10 mouse cellular contexts compared by ENCODE assay signal in genomic region chr17:27181666-27182065, GRCm38 (mm10). TPM values are rescaled to one million over a fixed set of nuclear protein-coding genes. Genes with fewer than 3 reads are reported as not detected.
DNase-seq lines count a peak whose midpoint lies in the region; ATAC-seq and TF ChIP-seq lines count a peak whose summit lies in the region.
"Had no signal": no experiment of that assay in that cellular context is flagged by ENCODE, and none has a peak within 500 bp of the region (broad histone marks: within the 10 kb centered on the region; RNA-seq: fewer than 3 reads in every experiment).

No protein-coding gene starts in this region.

- H3K36me3 ChIP-seq in midbrain, postnatal 0 days (ENCODE audit: insufficient read depth, low read length), result no peaks in the 10 kb centered on the region
- no peaks in the 10 kb centered on the region for H3K36me3 ChIP-seq in midbrain, embryonic 14.5 days (ENCODE audit: control insufficient read depth, insufficient read depth, low read length)
- no peaks in the 10 kb centered on the region for H3K36me3 ChIP-seq in embryonic facial prominence, embryonic 14.5 days (ENCODE audit: control insufficient read depth, insufficient read depth, low read length)
- no peaks in the 10 kb centered on the region for H3K36me3 ChIP-seq in kidney, postnatal 0 days (ENCODE audit: insufficient read depth, low read length)
- H3K36me3 ChIP-seq in megakaryocyte, embryonic 14.5 days (replicated peaks; ENCODE audit: low read length), result no peaks in the 10 kb centered on the region
- H3K36me3 ChIP-seq: limb, embryonic 12.5 days had no signal

- intact Hi-C loops in left cerebral cortex, postnatal 14 days (cut with DNase I), result no loop called here

- ATAC-seq in midbrain, postnatal 0 days (ENCODE audit: low FRiP score), result no peak
- no peak for ATAC-seq in midbrain, embryonic 14.5 days (ENCODE audit: low FRiP score, low TSS enrichment)
- ATAC-seq in embryonic facial prominence, embryonic 14.5 days (ENCODE audit: low read depth), result 0 out of 2 replicates have a peak, but pooled peaks have one; percentile 31
- no peak for ATAC-seq in kidney, postnatal 0 days (replicated peaks; ENCODE audit: low FRiP score, low read depth)
- no peak for ATAC-seq in granulocyte monocyte progenitor cell, adult 5-6 weeks (replicated peaks; ENCODE audit: poor library complexity, severe bottlenecking)
- ATAC-seq: forebrain, postnatal 0 days had no signal

- WGBS in midbrain, postnatal 0 days, result 26% methylated on average over 3 of the region's 3 CpGs
- 38% methylated on average over 3 of the region's 3 CpGs for WGBS in midbrain, embryonic 14.5 days
- WGBS in embryonic facial prominence, embryonic 14.5 days, result 31% methylated on average over 3 of the region's 3 CpGs
- 30% methylated on average over 3 of the region's 3 CpGs for WGBS in kidney, postnatal 0 days

- H3K4me1 ChIP-seq in midbrain, postnatal 0 days (ENCODE audit: insufficient read depth, low read length), result no peaks in the 10 kb centered on the region
- no peaks in the 10 kb centered on the region for H3K4me1 ChIP-seq in midbrain, embryonic 14.5 days (ENCODE audit: control insufficient read depth, insufficient read depth, low read length)
- H3K4me1 ChIP-seq in embryonic facial prominence, embryonic 14.5 days (ENCODE audit: control insufficient read depth, insufficient read depth, low read length), result peaks cover 5% of the 10 kb centered on the region; the same call in 1 of the 2 replicates
- H3K4me1 ChIP-seq in kidney, postnatal 0 days (replicated peaks; ENCODE audit: insufficient read depth, low read length), result no peaks in the 10 kb centered on the region
- peaks cover 20% of the 10 kb centered on the region for H3K4me1 ChIP-seq in megakaryocyte, embryonic 14.5 days

- TF ChIP-seq CTCF in midbrain, postnatal 0 days (IDR thresholded peaks at IDR 0.05), result peak; percentile 58
- TF ChIP-seq CTCF in kidney, postnatal 0 days (IDR thresholded peaks at IDR 0.05; ENCODE audit: low read depth), result peak; percentile 67

- no peak for DNase-seq in midbrain, postnatal 0 days (ENCODE audit: low spot score)
- DNase-seq in midbrain, embryonic 14.5 days, result no peak
- DNase-seq in embryonic facial prominence, embryonic 14.5 days (ENCODE audit: low spot score), result no peak
- DNase-seq in kidney, postnatal 0 days (ENCODE audit: low spot score), result peak; percentile 57
- DNase-seq in left cerebral cortex, postnatal 14 days (ENCODE audit: low spot score in 2 of 2), result no peak
- DNase-seq in cerebellum, postnatal 25 days, result no peak
- DNase-seq: forebrain, postnatal 0 days had no signal

- H3K4me2 ChIP-seq in midbrain, postnatal 0 days (ENCODE audit: low read depth, low read length, poor library complexity, severe bottlenecking), result no peak overlapping the region
- H3K4me2 ChIP-seq in midbrain, embryonic 14.5 days (ENCODE audit: low read length), result no peak overlapping the region
- H3K4me2 ChIP-seq in embryonic facial prominence, embryonic 14.5 days (ENCODE audit: low read depth, low read length), result no peak overlapping the region
- no peak overlapping the region for H3K4me2 ChIP-seq in kidney, postnatal 0 days (ENCODE audit: low read length)
- H3K4me2 ChIP-seq: limb, embryonic 12.5 days had no signal

- no peak overlapping the region for H3K27ac ChIP-seq in midbrain, postnatal 0 days (ENCODE audit: low read depth, low read length)
- H3K27ac ChIP-seq in midbrain, embryonic 14.5 days (replicated peaks; ENCODE audit: low read depth, low read length), result no peak overlapping the region
- H3K27ac ChIP-seq in embryonic facial prominence, embryonic 14.5 days (replicated peaks; ENCODE audit: low read depth, low read length), result no peak overlapping the region
- H3K27ac ChIP-seq in kidney, postnatal 0 days, result no peak overlapping the region
- H3K27ac ChIP-seq: limb, embryonic 12.5 days had no signal

- H3K9ac ChIP-seq in midbrain, postnatal 0 days (replicated peaks; ENCODE audit: low read length, poor library complexity, severe bottlenecking), result no peak overlapping the region
- H3K9ac ChIP-seq in midbrain, embryonic 14.5 days (replicated peaks; ENCODE audit: low read length), result no peak overlapping the region
- no peak overlapping the region for H3K9ac ChIP-seq in embryonic facial prominence, embryonic 14.5 days (ENCODE audit: low read depth, low read length)
- H3K9ac ChIP-seq in kidney, postnatal 0 days (ENCODE audit: low read depth, low read length), result no peak overlapping the region
- H3K9ac ChIP-seq: forebrain, postnatal 0 days; limb, embryonic 12.5 days had no signal

- H3K9me3 ChIP-seq in midbrain, postnatal 0 days (ENCODE audit: low read length), result no peaks in the 10 kb centered on the region
- no peaks in the 10 kb centered on the region for H3K9me3 ChIP-seq in midbrain, embryonic 14.5 days (ENCODE audit: control insufficient read depth, low read length)
- H3K9me3 ChIP-seq in embryonic facial prominence, embryonic 14.5 days (ENCODE audit: control insufficient read depth, low read length), result no peaks in the 10 kb centered on the region
- no peaks in the 10 kb centered on the region for H3K9me3 ChIP-seq in kidney, postnatal 0 days (replicated peaks; ENCODE audit: low read length)
- H3K9me3 ChIP-seq in megakaryocyte, embryonic 14.5 days, result peaks cover 17% of the 10 kb centered on the region
- H3K9me3 ChIP-seq: limb, embryonic 12.5 days had no signal

- no peaks in the 10 kb centered on the region for H3K27me3 ChIP-seq in midbrain, postnatal 0 days (ENCODE audit: insufficient read depth, low read length)
- no peaks in the 10 kb centered on the region for H3K27me3 ChIP-seq in midbrain, embryonic 14.5 days (ENCODE audit: control insufficient read depth, insufficient read depth, low read length)
- H3K27me3 ChIP-seq in embryonic facial prominence, embryonic 14.5 days (replicated peaks; ENCODE audit: control insufficient read depth, insufficient read depth, low read length), result no peaks in the 10 kb centered on the region
- H3K27me3 ChIP-seq in kidney, postnatal 0 days (ENCODE audit: insufficient read depth, low read length), result no peaks in the 10 kb centered on the region
- peaks cover 38% of the 10 kb centered on the region for H3K27me3 ChIP-seq in megakaryocyte, embryonic 14.5 days (replicated peaks)
- H3K27me3 ChIP-seq: limb, embryonic 12.5 days had no signal

- H3K4me3 ChIP-seq in midbrain, postnatal 0 days (ENCODE audit: low read depth, low read length), result no peak overlapping the region
- H3K4me3 ChIP-seq in midbrain, embryonic 14.5 days (replicated peaks; ENCODE audit: low read depth, low read length), result no peak overlapping the region
- no peak overlapping the region for H3K4me3 ChIP-seq in embryonic facial prominence, embryonic 14.5 days (ENCODE audit: low read depth, low read length)
- no peak overlapping the region for H3K4me3 ChIP-seq in kidney, postnatal 0 days (replicated peaks; ENCODE audit: low read depth, low read length)
- peak overlapping the region; percentile 53 for H3K4me3 ChIP-seq in megakaryocyte, embryonic 14.5 days (replicated peaks)
- H3K4me3 ChIP-seq: limb, embryonic 12.5 days had no signal

RNA-seq across cellular contexts. Expression of gene Ip6k3, which starts 14.1 kb away (rescaled TPM):
- 0.09 TPM in 1 of 2 replicates, not detected in the other for total RNA-seq in midbrain, postnatal 0 days (2014; rRNA removed)
- 0.32 TPM in 1 of 2 replicates, not detected in the other for polyA plus RNA-seq in midbrain, postnatal 0 days (2015; fragmentation: Nextera tagmentation; extraction: Ambion mirVana)
- polyA plus RNA-seq in midbrain, embryonic 14.5 days (2014; fragmentation: Nextera tagmentation; extraction: Ambion mirVana), result 0.20 and 0.36 TPM in 2 replicates
- 0.59 and 1.1 TPM in 2 replicates for polyA plus RNA-seq in embryonic facial prominence, embryonic 14.5 days (2014; fragmentation: Nextera tagmentation; extraction: Ambion mirVana)
- polyA plus RNA-seq in kidney, postnatal 0 days (2015; fragmentation: Nextera tagmentation; extraction: Ambion mirVana), result 0.18 and 0.43 TPM in 2 replicates
- not detected in 2 replicates for polyA plus RNA-seq in megakaryocyte, embryonic 14.5 days (2012; ENCODE audit: insufficient read depth, low replicate concordance)
- total RNA-seq in granulocyte monocyte progenitor cell, adult 5-6 weeks (2014; fragmentation: Nextera tagmentation), result not detected in 2 replicates
- not detected in 2 replicates for total RNA-seq in granulocyte monocyte progenitor cell, adult 5-6 weeks (2017)
- total RNA-seq in left cerebral cortex, postnatal 14 days (2021), result under 1 TPM; 0.23 to 0.29 TPM
- total RNA-seq: forebrain, postnatal 0 days had no signal

RNA-seq across cellular contexts. Expression of gene Lemd2, which starts 22.6 kb away (rescaled TPM):
- total RNA-seq in midbrain, postnatal 0 days (2014; rRNA removed), result 85.7 and 94.3 TPM in 2 replicates
- polyA plus RNA-seq in midbrain, postnatal 0 days (2015; fragmentation: Nextera tagmentation; extraction: Ambion mirVana), result 18.4 and 20.6 TPM in 2 replicates
- polyA plus RNA-seq in midbrain, embryonic 14.5 days (2014; fragmentation: Nextera tagmentation; extraction: Ambion mirVana), result 20.8 and 30.7 TPM in 2 replicates
- 15.1 and 16.0 TPM in 2 replicates for polyA plus RNA-seq in embryonic facial prominence, embryonic 14.5 days (2014; fragmentation: Nextera tagmentation; extraction: Ambion mirVana)
- 14.0 and 18.0 TPM in 2 replicates for polyA plus RNA-seq in kidney, postnatal 0 days (2015; fragmentation: Nextera tagmentation; extraction: Ambion mirVana)
- 69.3 and 97.5 TPM in 2 replicates for polyA plus RNA-seq in megakaryocyte, embryonic 14.5 days (2012; ENCODE audit: insufficient read depth, low replicate concordance)
- 36.5 and 36.9 TPM in 2 replicates for total RNA-seq in granulocyte monocyte progenitor cell, adult 5-6 weeks (2014; fragmentation: Nextera tagmentation)
- 23.5 and 29.7 TPM in 2 replicates for total RNA-seq in granulocyte monocyte progenitor cell, adult 5-6 weeks (2017)
- total RNA-seq in left cerebral cortex, postnatal 14 days (2021), result 10 to 100 TPM; 46.0 to 49.5 TPM

RNA-seq across cellular contexts. Expression of gene Uqcc2, which starts 48.0 kb away (rescaled TPM):
- 213 and 233 TPM in 2 replicates for total RNA-seq in midbrain, postnatal 0 days (2014; rRNA removed)
- 453 and 478 TPM in 2 replicates for polyA plus RNA-seq in midbrain, postnatal 0 days (2015; fragmentation: Nextera tagmentation; extraction: Ambion mirVana)
- polyA plus RNA-seq in midbrain, embryonic 14.5 days (2014; fragmentation: Nextera tagmentation; extraction: Ambion mirVana), result 353 and 471 TPM in 2 replicates
- polyA plus RNA-seq in embryonic facial prominence, embryonic 14.5 days (2014; fragmentation: Nextera tagmentation; extraction: Ambion mirVana), result 343 and 350 TPM in 2 replicates
- 286 and 315 TPM in 2 replicates for polyA plus RNA-seq in kidney, postnatal 0 days (2015; fragmentation: Nextera tagmentation; extraction: Ambion mirVana)
- 35.6 and 163 TPM in 2 replicates for polyA plus RNA-seq in megakaryocyte, embryonic 14.5 days (2012; ENCODE audit: insufficient read depth, low replicate concordance)
- total RNA-seq in granulocyte monocyte progenitor cell, adult 5-6 weeks (2014; fragmentation: Nextera tagmentation), result 142 and 196 TPM in 2 replicates
- 166 and 171 TPM in 2 replicates for total RNA-seq in granulocyte monocyte progenitor cell, adult 5-6 weeks (2017)
- total RNA-seq in left cerebral cortex, postnatal 14 days (2021), result 100 to 1,000 TPM; 201 to 202 TPM
